Mouse (Mus musculus) neural tube, embryonic 11.5 days (tissue): Measurements from ENCODE around the gene Tex44. TPM values are rescaled to one million over a fixed set of nuclear protein-coding genes. Genes with fewer than 3 reads are reported as not detected.

ENCODE experiments used
- ATAC-seq: fragments of 200-750 bp; cut with Nextera tagmentation; 2 replicates; pipeline ENCODE4 v1.8.0; 2017; ENCODE audit warnings: moderate number of reproducible peaks, mild to moderate bottlenecking, moderate TSS enrichment, moderate library complexity; ENCODE audit not compliant: insufficient read depth, low FRiP score, low TSS enrichment
- DNase-seq: peaks from one replicate; pipeline ENCODE4 v3.0.0-alpha.2; 2015; ENCODE audit warnings: low spot score
- H3K27ac ChIP-seq: fragments of 300-500 bp; sonication (generic); 2 replicates; pipeline ENCODE4 v1.5.1; 2014; ENCODE audit warnings: low read depth, mild to moderate bottlenecking, low read length
- H3K27me3 ChIP-seq: fragments of 300-500 bp; sonication (generic); 2 replicates; pipeline ENCODE4 v1.6.1; 2014; ENCODE audit warnings: mild to moderate bottlenecking, low read length, mixed read lengths; ENCODE audit not compliant: control insufficient read depth, insufficient read depth
- H3K36me3 ChIP-seq: fragments of 300-500 bp; sonication (generic); 2 replicates; pipeline ENCODE4 v1.6.1; 2014; ENCODE audit warnings: mild to moderate bottlenecking, low read length, moderate library complexity, mixed read lengths; ENCODE audit not compliant: control insufficient read depth, insufficient read depth
- H3K4me1 ChIP-seq: fragments of 300-500 bp; sonication (generic); 2 replicates; pipeline ENCODE4 v1.6.1; 2014; ENCODE audit warnings: low read length, mixed read lengths; ENCODE audit not compliant: control insufficient read depth, insufficient read depth
- H3K4me2 ChIP-seq: fragments of 300-500 bp; sonication (generic); 2 replicates; pipeline ENCODE4 v1.6.1; 2014; ENCODE audit warnings: low read depth, mild to moderate bottlenecking, moderate library complexity
- H3K4me3 ChIP-seq: fragments of 300-500 bp; sonication (generic); 2 replicates; pipeline ENCODE4 v1.5.1; 2014; ENCODE audit warnings: low read depth, low read length
- H3K9ac ChIP-seq: fragments of 300-500 bp; sonication (generic); 2 replicates; pipeline ENCODE4 v1.6.1; 2014; ENCODE audit warnings: mild to moderate bottlenecking, low read length
- H3K9me3 ChIP-seq: fragments of 300-500 bp; sonication (generic); 2 replicates; pipeline ENCODE4 v1.6.1; 2016; ENCODE audit warnings: low read length; ENCODE audit not compliant: control insufficient read depth
- WGBS: fragments of 180-500 bp; shearing (Covaris S2); extraction: QIAGEN DNeasy Blood & Tissue Kit; methylation state at CpG from one replicate; pipeline ENCODE4 v1.1.7; 2014; 5-methylcytosine and 5-hydroxymethylcytosine counted together
- polyA plus RNA-seq: library from polyadenylated mRNA; unstranded; fragments of >200 nt; fragmentation: Nextera tagmentation; extraction: Ambion mirVana; gene quantifications from 2 replicates; pipeline ENCODE4 v1.2.1, GENCODE M21; 2014

Tex44 gene
- polyA plus RNA-seq, 1 experiment from 2014 or later: not detected

DNA sequence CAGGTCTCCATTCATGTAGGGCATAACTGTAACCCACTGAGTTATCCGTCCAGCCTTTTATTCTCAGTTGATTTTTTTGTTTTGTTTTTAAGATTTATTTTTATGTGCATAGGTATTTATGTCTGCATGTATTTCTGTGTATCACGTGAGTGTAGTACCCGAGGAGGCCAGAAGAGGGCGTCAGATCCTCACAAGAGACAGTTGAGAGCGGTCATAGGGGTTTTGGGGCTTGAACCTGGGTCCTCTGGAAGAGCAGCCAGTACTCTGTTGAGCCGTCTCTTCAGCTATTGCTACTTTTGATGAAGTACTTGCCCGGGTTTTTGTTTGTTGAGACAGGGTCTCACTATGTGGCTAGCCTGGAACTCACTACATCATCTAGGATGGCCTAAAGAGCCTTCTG is 30.2 kb upstream of the Tex44 start:
- no peak overlapping the region for H3K27ac ChIP-seq
- H3K27me3 ChIP-seq: no peaks in the 10 kb centered on the region
- no peak for DNase-seq
- 74% methylated on average over 7 of the region's 7 CpGs for WGBS
- H3K4me3 ChIP-seq: no peak overlapping the region
- H3K9me3 ChIP-seq: no peaks in the 10 kb centered on the region
- H3K4me2 ChIP-seq: no peak overlapping the region
- no peaks in the 10 kb centered on the region for H3K4me1 ChIP-seq
- no peak for ATAC-seq
- H3K36me3 ChIP-seq: no peaks in the 10 kb centered on the region
- no peak overlapping the region for H3K9ac ChIP-seq

GRCm38 (mm10) chr1:86397621-86398020 is 28.5 kb upstream of the Tex44 start:
- no peak overlapping the region for H3K4me2 ChIP-seq
- no peaks in the 10 kb centered on the region for H3K9me3 ChIP-seq
- no peak for DNase-seq
- H3K4me3 ChIP-seq: no peak overlapping the region
- H3K36me3 ChIP-seq: no peaks in the 10 kb centered on the region
- H3K4me1 ChIP-seq: no peaks in the 10 kb centered on the region
- WGBS: 81% methylated on average over 8 of the region's 8 CpGs
- no peak for ATAC-seq
- no peak overlapping the region for H3K9ac ChIP-seq
- H3K27me3 ChIP-seq: no peaks in the 10 kb centered on the region
- H3K27ac ChIP-seq: no peak overlapping the region

DNA sequence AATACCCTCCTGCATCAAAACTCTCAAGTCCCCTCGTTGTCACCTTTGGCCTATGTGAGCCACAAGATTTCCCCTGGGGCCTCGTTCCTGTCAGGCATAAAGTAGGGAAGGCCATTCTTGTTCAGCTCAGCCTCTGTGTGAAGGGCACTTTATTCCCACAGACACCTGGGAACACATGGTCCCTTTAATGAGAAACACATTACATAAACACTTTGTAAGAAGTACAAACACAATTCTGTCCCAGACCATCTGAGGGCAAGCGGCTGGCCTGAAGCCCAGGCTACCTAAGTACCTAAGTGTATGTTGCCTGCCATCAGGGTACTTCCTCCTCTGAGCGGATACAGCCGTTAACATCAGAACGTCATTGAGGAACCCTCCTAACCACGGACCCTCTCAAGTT is 27.9 kb upstream of the Tex44 start:
- Histone ChIP-seq H3K36me3 (no peaks in the 10 kb centered on the region), H3K9me3 (no peaks in the 10 kb centered on the region), H3K27me3 (no peaks in the 10 kb centered on the region), H3K4me1 (no peaks in the 10 kb centered on the region), H3K27ac (no peak overlapping the region), H3K9ac (no peak overlapping the region), H3K4me2 (no peak overlapping the region), H3K4me3 (no peak overlapping the region)
- no peak for DNase-seq
- ATAC-seq: no peak
- 62% methylated on average over 7 of the region's 7 CpGs for WGBS

GRCm38 (mm10) chr1:86399322-86399721 is 26.8 kb upstream of the Tex44 start:
- Histone ChIP-seq H3K27ac (no peak overlapping the region), H3K36me3 (no peaks in the 10 kb centered on the region), H3K9me3 (no peaks in the 10 kb centered on the region), H3K27me3 (no peaks in the 10 kb centered on the region), H3K4me2 (no peak overlapping the region), H3K4me3 (no peak overlapping the region), H3K4me1 (no peaks in the 10 kb centered on the region), H3K9ac (no peak overlapping the region)
- DNase-seq (no peak), ATAC-seq (no peak)
- 85% methylated on average over 3 of the region's 3 CpGs for WGBS

GRCm38 (mm10) chr1:86400096-86400754 is 25.9 kb upstream of the Tex44 start:
- H3K27me3 ChIP-seq: no peaks in the 10 kb centered on the region
- H3K9ac ChIP-seq: no peak overlapping the region
- 84% methylated on average over 8 of the region's 8 CpGs for WGBS
- H3K4me3 ChIP-seq: no peak overlapping the region
- ATAC-seq (no peak), DNase-seq (no peak)
- no peaks in the 10 kb centered on the region for H3K36me3 ChIP-seq
- H3K4me1 ChIP-seq: no peaks in the 10 kb centered on the region
- H3K27ac ChIP-seq: no peak overlapping the region
- no peaks in the 10 kb centered on the region for H3K9me3 ChIP-seq
- H3K4me2 ChIP-seq: no peak overlapping the region

DNA sequence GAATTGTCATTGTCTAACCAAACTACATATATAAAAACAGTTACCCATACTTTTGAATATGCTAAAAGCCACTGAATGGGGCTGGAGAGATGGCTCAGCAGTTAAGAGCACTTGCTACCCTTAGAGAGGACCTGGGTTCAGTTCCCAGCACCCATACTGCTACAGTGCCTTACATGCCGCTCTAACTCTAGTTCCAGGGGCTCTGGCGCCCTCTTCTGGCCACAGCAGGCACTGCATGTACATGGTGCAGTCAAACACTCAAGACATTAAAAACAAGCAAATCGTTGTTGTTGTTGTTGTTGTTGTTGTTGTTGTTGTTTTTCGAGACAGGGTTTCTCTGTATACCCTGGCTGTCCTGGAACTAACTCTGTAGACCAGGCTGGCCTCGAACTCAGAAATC is 21.3 kb upstream of the Tex44 start:
- no peak overlapping the region for H3K27ac ChIP-seq
- no peak overlapping the region for H3K4me3 ChIP-seq
- H3K4me1 ChIP-seq: no peaks in the 10 kb centered on the region
- no peak for DNase-seq
- no peak overlapping the region for H3K9ac ChIP-seq
- H3K4me2 ChIP-seq: no peak overlapping the region
- no peaks in the 10 kb centered on the region for H3K36me3 ChIP-seq
- H3K9me3 ChIP-seq: no peaks in the 10 kb centered on the region
- H3K27me3 ChIP-seq: no peaks in the 10 kb centered on the region
- ATAC-seq: no peak
- WGBS: 66% methylated on average over 5 of the region's 5 CpGs

DNA sequence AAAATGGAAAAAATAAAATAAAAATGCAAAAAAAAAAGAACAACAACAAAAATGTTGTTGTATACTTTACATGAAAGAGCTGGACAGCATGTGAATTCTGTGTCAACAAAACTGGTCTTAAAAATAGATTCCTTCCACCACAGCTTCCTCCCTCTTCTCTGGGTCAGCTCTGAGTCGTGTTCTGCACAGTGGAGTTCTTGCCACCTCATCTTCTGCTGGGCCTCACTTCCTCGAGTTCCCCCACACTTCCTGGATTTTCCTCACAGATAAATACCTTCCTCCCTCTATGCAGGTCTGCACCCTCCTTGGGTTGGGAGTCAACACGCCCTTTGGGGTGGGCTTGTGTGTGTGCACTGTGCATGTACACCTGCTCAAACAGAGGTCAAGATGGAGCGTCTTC is 19.8 kb upstream of the Tex44 start:
- Histone ChIP-seq H3K27ac (no peak overlapping the region), H3K9ac (no peak overlapping the region), H3K4me2 (no peak overlapping the region), H3K4me1 (no peaks in the 10 kb centered on the region), H3K4me3 (no peak overlapping the region), H3K36me3 (no peaks in the 10 kb centered on the region), H3K27me3 (no peaks in the 10 kb centered on the region), H3K9me3 (no peaks in the 10 kb centered on the region)
- no peak for ATAC-seq
- DNase-seq: no peak
- 80% methylated on average over 4 of the region's 4 CpGs for WGBS

GRCm38 (mm10) chr1:86406914-86407313 is 19.2 kb upstream of the Tex44 start:
- Histone ChIP-seq H3K27me3 (no peaks in the 10 kb centered on the region), H3K9ac (no peak overlapping the region), H3K36me3 (no peaks in the 10 kb centered on the region), H3K27ac (no peak overlapping the region), H3K4me2 (no peak overlapping the region), H3K9me3 (no peaks in the 10 kb centered on the region), H3K4me1 (no peaks in the 10 kb centered on the region), H3K4me3 (no peak overlapping the region)
- ATAC-seq: no peak
- 68% methylated on average over 8 of the region's 8 CpGs for WGBS
- DNase-seq: no peak

- Histone ChIP-seq H3K36me3 (no peaks in the 10 kb centered on the region), H3K4me2 (no peak overlapping the region), H3K9ac (no peak overlapping the region), H3K4me3 (no peak overlapping the region), H3K27ac (no peak overlapping the region), H3K27me3 (no peaks in the 10 kb centered on the region), H3K4me1 (no peaks in the 10 kb centered on the region), H3K9me3 (no peaks in the 10 kb centered on the region)
- DNase-seq (no peak), ATAC-seq (no peak)
- WGBS: 83% methylated on average over 10 of the region's 10 CpGs
Observed at GRCm38 (mm10) chr1:86408515-86408914, 17.6 kb upstream of the Tex44 start.
